Mouse (Mus musculus) layer of hippocampus, adult 2 months (tissue): ENCODE measurements around the gene Gm10639. TPM values are rescaled to one million over a fixed set of nuclear protein-coding genes. Genes with fewer than 3 reads are reported as not detected.
"Not testable (repeated sequence)": the region's sequence is repeated elsewhere in the genome, so short reads cannot be mapped to it uniquely, and the experiment has no call there.

ENCODE experiments used
- DNase-seq, 2 experiments: peaks; one replicate each; pipeline ENCODE4 v3.0.0; 2022; ENCODE audit warnings: low spot score in 2 of 2
- H3K27ac ChIP-seq: fragments of 200-600 bp; 2 replicates; pipeline ENCODE4 v1.8.1; 2022
- H3K4me3 ChIP-seq: fragments of 200-600 bp; 2 replicates; pipeline ENCODE4 v1.8.1; 2022; ENCODE audit warnings: mild to moderate bottlenecking
- CTCF ChIP-seq: fragments of 200-600 bp; conservative IDR thresholded peaks from 2 replicates; pipeline ENCODE4 v1.8.1; 2022; ENCODE audit warnings: antibody characterized with exemption, mild to moderate bottlenecking, moderate library complexity
- total RNA-seq, 2 experiments: library from RNA; stranded (reverse); gene quantifications; 2 replicates each; pipeline ENCODE4 v1.2.3; 2021

Gm10639 gene
- total RNA-seq, 2 experiments from 2014 or later = not detected

DNA sequence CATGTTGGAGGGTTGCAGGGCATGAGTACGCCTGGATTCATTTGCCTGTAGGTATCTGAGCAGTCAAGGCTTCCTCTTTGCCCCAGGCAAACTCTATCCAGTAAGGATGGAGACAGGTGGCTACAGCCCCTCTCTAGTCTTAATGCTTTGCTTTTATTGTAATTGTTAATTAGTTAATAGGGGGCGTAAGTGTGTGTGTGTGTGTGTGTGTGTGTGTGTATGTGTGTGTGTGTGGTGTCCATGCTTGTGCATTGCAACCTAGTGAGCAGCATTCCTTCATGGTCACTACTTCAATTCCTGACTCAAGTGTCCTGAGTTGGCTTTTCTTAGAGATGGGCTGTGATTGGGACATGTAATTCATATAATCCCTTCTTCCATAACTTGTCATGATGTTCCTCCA, 25.0 kb downstream of the Gm10639 start, which contains the start of gene Omt2a:
Gene Omt2a, minus strand, starts transcription at position 101 of the 400 bp plus-strand sequence.
- TF ChIP-seq CTCF = no peak
- Histone ChIP-seq H3K4me3 (no peak within 1 kb of the TSS), H3K27ac (no peak within 1 kb of the TSS)
- no peak for DNase-seq

DNA sequence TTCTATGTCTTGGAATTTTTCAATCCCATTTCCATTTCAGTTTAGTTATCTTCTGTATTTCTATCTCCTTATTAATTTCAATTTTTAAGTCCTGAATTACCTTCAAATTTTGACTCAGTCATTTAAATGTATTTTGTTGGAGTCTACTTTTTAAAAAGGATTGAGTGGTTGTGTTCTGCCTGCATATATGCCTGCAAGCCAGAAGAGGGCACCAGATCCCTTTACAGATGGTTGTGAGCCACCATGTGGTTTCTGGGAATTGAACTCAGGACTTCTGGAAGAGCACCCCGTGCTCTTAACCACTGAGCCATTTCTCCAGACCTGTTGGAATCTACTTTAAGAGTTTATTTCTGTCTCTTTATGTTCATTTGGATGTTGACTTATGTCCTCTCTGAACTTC, 29.8 kb downstream of the Gm10639 start:
- no peak for DNase-seq
- Histone ChIP-seq H3K4me3 (no peak overlapping the region), H3K27ac (no peak overlapping the region)
- TF ChIP-seq CTCF = peak; percentile 76

DNA sequence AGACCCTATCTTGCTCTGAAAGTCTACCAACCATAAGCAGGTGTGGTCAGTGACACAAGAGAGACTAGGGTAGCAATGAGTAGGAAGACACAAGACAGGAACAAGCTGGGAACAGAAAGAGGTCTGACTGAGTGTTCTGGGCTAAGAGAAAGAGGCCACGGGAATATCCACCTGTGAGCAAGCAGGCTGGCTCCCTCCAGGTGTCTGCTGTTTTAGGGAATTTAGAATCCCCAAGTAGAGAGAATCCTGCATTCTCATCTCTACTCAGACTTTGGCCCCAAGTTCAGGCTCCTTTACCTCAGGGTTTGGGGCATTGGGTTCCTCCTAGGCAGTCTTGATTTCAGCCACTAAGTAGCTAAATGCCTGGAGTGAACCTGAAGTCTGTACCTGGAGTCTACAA, 37.6 kb downstream of the Gm10639 start, which contains the start of gene Omt2b:
Gene Omt2b, plus strand, starts transcription at position 301 of the 400 bp plus-strand sequence.
- not testable (repeated sequence) for DNase-seq, H3K27ac ChIP-seq, H3K4me3 ChIP-seq

- not testable (repeated sequence) for DNase-seq
These were observed 47.3 kb downstream of the Gm10639 start for GRCm38 (mm10) chr9:78337050-78337449.

GRCm38 (mm10) chr9:78340324-78340723, 50.6 kb downstream of the Gm10639 start:
- not testable (repeated sequence) for H3K27ac ChIP-seq, H3K4me3 ChIP-seq
- peak; percentile 85 for TF ChIP-seq CTCF
- peak in 1 of 2 experiments; percentile 30 for DNase-seq

More at GRCm38 (mm10) chr9:78337050-78337449, 47.3 kb downstream of the Gm10639 start:
- H3K4me3 ChIP-seq, H3K27ac ChIP-seq: not testable (repeated sequence)

DNA sequence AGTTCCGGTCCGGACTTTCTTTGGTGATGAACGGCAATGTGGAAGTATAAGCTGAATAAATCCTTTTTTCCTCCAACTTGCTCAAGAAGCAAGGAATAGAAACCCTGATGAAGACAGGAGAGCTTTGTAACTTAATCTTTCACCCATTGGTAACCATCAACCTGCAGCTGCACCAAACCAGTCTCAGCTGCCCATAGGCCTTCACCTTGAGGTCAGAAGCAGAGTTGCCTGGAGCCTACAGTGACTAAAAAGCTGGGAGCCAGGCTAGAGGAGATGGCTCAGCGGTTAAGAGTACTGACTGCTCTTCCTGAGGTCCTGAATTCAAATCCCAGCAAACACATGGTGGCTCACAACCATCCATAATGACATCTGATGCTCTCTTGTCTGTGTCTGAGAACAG, 52.8 kb downstream of the Gm10639 start:
- not testable (repeated sequence) for H3K4me3 ChIP-seq, DNase-seq, H3K27ac ChIP-seq

- not testable (repeated sequence) for DNase-seq, H3K4me3 ChIP-seq
These were observed 53.3 kb downstream of the Gm10639 start for GRCm38 (mm10) chr9:78343055-78343454.

DNA sequence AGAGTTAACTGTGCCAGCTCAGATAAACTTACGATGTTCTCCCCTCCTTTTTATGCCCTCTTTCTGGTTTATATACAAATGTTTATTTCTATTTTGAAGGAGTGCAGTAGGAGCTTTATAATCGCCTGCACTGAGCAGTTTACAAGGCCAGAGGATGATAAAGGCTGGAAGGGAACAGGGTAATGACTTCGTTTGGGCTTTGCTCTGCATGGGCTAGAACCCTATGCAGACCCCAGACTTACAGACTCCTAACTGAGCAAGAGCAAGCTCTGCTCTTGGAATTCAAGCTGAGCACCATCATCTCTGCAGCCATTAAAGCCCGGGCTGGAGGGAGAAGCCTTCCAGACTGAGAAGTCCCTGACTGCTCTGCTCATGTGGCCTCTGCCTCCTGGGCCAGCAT, 55.5 kb downstream of the Gm10639 start:
- not testable (repeated sequence) for H3K4me3 ChIP-seq, H3K27ac ChIP-seq, DNase-seq

More at GRCm38 (mm10) chr9:78343055-78343454, 53.3 kb downstream of the Gm10639 start:
- not testable (repeated sequence) for H3K27ac ChIP-seq

GRCm38 (mm10) chr9:78347004-78347403, 57.3 kb downstream of the Gm10639 start:
- no peak for DNase-seq
- H3K4me3 ChIP-seq = no peak overlapping the region
- no peak overlapping the region for H3K27ac ChIP-seq
- TF ChIP-seq CTCF = no peak

DNA sequence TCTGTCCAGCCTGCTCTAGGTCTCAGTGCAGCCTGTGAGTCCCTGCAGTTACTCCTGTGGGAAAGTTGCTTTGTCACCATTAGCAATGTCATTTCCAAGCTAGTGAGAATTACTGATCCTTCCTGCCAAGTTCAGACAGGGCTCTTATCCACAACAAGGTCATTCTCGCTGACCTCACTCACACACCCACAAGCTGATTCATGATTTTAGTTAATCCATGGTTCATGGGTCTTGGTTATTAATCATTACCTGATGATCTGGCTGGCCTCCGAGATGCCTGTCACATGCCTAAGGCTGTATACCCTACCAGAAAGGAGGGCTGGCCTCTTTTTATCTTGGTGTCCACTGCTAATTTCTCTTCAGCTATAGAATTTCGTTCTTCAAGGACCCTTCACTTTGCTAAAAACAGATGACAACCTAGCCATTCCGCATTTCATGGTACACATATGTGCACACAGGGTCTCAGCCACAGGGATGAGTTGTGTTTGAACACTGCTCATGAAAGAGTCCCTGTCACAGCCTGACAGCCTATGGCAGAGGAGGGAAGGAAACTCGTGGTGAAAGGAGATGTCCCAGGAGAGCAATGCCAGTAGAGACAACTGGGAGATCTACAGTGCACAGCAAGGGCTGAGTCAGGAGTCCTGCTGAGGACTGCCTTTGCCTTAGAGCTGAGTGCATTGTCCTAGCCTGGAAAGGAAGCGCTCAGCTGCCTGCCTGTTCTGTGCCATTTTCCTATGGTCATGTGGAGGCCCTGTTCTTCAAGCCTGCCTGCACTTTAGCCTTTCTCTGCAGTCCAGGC, 58.7 kb downstream of the Gm10639 start:
- H3K27ac ChIP-seq, H3K4me3 ChIP-seq, DNase-seq: not testable (repeated sequence)

DNA sequence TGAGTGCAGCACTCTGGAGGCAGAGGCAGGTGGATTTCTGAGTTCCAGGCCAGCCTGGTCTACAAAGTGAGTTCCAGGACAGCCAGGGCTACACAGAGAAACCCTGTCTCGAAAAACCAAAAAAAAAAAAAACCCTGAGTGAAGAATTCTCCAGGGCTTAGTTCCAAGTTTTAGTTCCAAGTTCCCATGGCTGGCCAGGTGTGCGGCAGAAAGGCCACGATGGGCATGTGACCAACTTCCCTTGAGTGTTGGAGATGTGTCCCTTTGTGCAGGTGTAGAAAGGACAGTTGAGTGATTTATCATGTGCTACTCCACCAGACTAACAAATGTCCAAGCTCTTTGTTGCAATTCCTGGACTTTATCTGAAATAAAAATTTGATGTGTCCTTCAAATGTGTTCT, 59.4 kb downstream of the Gm10639 start:
- DNase-seq, H3K27ac ChIP-seq, H3K4me3 ChIP-seq: not testable (repeated sequence)

DNA sequence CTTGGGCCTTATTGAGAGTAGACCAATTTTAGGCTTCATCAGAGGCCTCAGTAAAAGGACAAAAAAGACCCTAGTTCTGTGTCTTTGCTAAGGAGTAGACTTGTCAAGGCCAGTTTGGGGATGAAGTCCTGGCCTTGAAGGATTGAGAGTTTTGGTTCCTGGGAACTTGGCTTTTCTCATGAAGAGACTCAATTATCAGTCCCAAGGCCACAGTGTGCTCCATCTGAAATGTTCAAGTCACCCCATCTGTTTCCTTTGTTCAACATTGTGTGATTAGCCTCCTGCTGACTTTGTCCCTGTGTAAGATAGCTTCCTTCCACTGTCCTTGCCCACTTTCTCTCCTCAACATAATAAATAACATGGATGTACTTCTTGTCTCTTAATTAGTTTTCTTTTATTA, 60.3 kb downstream of the Gm10639 start:
- not testable (repeated sequence) for H3K4me3 ChIP-seq, H3K27ac ChIP-seq, DNase-seq

GRCm38 (mm10) chr9:78351504-78352220, 61.9 kb downstream of the Gm10639 start:
- no peak for DNase-seq
- Histone ChIP-seq H3K27ac (no peak overlapping the region), H3K4me3 (no peak overlapping the region)
- TF ChIP-seq CTCF = no peak

Other genes starting within 250 kb of the Gm10639 start
- gene Gcm1, start 238.0 kb upstream of the Gm10639 start, total RNA-seq = not detected
- gene Fbxo9, start 180.9 kb upstream of the Gm10639 start, total RNA-seq = 10 to 100 TPM; 86.6 to 86.7 TPM
- gene Ick, start 180.7 kb upstream of the Gm10639 start, total RNA-seq = 10 to 100 TPM; 18.3 to 20.6 TPM
- gene Gsta4, start 107.1 kb upstream of the Gm10639 start, total RNA-seq = 10 to 100 TPM; 48.4 to 50.1 TPM
- not detected for gene Gsta1, start 59.3 kb upstream of the Gm10639 start, total RNA-seq
- not detected for gene Gm3776, start 32.8 kb upstream of the Gm10639 start, total RNA-seq
- not detected for gene Omt2a, start 24.9 kb downstream of the Gm10639 start, total RNA-seq
- gene Omt2b, start 37.7 kb downstream of the Gm10639 start, total RNA-seq = not detected
- gene Gsta2, start 65.9 kb downstream of the Gm10639 start, total RNA-seq = not detected
- gene Dppa5a, start 78.3 kb downstream of the Gm10639 start, total RNA-seq = not detected
- under 1 TPM in 1 of 2 experiments, not detected in 1; 0.17 TPM for gene Ooep, start 88.8 kb downstream of the Gm10639 start, total RNA-seq
- gene Ddx43, start 105.9 kb downstream of the Gm10639 start, total RNA-seq = not detected
- under 1 TPM; 0.79 to 0.92 TPM for gene Cgas, start 153.3 kb downstream of the Gm10639 start, total RNA-seq
- 10 to 100 TPM; 25.1 to 25.8 TPM for gene Mto1, start 158.3 kb downstream of the Gm10639 start, total RNA-seq
- gene Gm17324, start 158.9 kb downstream of the Gm10639 start, total RNA-seq = 1 to 10 TPM; 1.3 to 1.5 TPM
- 1,000 to 10,000 TPM; 3,119 to 3,317 TPM for gene Eef1a1, start 199.2 kb downstream of the Gm10639 start, total RNA-seq